Mouse (Mus musculus) fibroblast of lung, adult 2 months (primary cell): ENCODE data around the gene Fam19a2.

ENCODE experiments used
- DNase-seq: peaks from one replicate; pipeline ENCODE4 v3.0.0-alpha.2; 2011; ENCODE audit warnings: low read depth

The Fam19a2 gene

DNA sequence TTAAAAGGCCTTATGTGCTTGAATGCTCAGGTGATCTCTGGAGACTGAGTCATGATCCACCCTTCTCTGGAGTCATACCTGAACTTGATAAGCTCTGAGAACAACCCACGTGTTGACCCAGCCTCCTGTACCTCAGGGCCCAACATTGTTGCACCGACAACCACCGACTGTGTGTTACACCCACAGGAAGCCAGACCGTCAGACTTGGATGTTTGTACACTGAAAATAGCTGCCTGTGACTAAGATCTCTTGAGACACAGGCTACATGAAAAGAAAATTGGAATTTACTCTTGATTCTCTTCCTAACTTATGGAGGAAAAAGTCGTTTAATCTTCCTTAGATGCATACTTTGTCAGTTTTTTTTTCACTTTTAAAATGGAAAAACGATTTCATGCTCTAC is 121.8 kb downstream of the Fam19a2 start:
- no peak for DNase-seq

GRCm38 (mm10) chr10:123395429-123395828 is 131.6 kb downstream of the Fam19a2 start:
- DNase-seq, result no peak

GRCm38 (mm10) chr10:123398136-123398535 is 134.3 kb downstream of the Fam19a2 start:
- DNase-seq, result no peak

- DNase-seq, result no peak
These were observed 137.4 kb downstream of the Fam19a2 start for GRCm38 (mm10) chr10:123401188-123401587.

DNA sequence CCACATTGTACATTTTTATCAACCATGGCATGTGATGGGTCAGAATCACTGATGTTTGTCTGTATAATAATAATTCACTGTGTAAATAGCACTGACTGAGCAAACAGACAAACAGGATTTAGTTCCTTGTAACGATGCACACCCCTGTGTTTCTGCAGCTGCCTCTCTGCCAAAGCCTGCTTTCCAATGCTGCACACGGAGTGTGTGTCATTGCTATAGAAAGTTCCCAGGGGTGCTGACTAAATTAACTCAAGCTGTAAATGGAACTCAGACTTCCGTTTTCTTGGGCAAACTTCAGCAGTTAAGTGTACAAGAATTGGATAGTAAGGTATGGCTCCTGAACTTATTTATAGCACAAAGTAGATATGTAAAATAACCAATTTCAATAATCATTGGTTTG is 138.7 kb downstream of the Fam19a2 start:
- DNase-seq, result no peak

DNA sequence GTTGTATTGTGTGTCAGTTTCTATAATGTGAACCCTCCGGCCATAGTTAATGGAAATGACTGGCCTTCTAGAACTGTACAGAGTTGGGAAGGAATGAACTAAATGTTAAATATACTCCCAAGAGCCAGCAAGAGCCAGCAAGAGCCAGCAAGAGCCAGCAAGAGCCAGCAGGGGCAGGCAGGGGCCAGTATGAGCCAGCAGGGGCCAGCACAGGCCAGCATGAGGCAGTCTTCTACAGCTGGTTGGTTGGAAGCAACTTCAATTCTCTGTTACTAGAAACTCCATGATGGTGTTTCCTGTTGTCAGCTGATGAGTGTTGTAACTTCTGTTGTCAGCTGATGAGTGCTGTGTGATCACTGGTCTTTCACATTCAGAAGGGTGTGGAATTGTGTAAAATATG is 151.2 kb downstream of the Fam19a2 start:
- peak; percentile 12 for DNase-seq

GRCm38 (mm10) chr10:123416024-123416423 is 152.2 kb downstream of the Fam19a2 start:
- no peak for DNase-seq

DNA sequence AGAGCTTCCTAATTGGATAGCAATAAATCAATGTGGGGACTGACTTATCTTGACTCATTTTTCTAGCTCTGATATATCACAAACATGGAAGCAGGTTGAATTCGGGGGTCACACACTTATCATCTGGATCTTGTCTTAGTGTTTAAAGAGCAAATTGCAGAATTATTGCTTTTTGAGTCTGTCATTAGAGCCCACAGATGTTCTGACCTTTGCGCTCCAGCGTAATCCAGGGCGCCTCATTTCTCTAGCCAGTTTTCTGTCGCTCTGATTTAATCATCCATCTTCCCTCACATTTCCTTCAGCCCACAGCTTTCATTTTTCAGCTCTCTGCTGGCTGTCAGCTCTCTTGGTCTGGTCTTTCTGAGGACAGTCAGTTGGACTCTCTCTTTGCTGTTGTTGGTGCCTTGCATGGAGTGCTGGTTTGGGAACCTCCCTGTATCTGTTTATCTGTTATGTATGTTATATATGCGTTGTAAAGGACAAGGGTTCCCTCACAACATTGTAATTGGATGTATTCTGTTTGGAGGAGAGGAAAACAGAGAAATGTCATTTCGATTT is 154.9 kb downstream of the Fam19a2 start:
- DNase-seq, result no peak

DNA sequence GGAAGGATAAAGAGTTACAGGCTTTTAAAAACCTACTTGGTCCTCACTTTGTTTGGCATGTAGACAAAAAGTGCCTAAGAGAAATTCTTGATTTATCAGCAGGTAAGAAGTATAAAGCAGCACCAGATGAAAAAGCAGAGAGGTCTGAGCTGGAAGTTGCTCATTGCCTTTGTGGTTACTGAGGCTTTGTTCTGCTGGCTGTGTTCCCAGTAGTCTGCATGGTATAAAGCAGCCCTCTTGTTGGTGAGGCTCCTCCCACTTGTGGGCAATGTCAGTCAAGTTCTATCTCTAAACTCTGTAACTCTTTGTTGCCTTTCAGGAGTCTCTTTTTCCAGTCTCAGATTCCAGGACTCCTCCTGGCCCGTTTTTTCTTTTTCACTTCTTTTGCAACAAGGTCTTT is 156.5 kb downstream of the Fam19a2 start:
- peak; percentile 61 for DNase-seq

GRCm38 (mm10) chr10:123424482-123424881 is 160.7 kb downstream of the Fam19a2 start:
- no peak for DNase-seq

GRCm38 (mm10) chr10:123426527-123427363 is 162.9 kb downstream of the Fam19a2 start:
- DNase-seq, result no peak

DNA sequence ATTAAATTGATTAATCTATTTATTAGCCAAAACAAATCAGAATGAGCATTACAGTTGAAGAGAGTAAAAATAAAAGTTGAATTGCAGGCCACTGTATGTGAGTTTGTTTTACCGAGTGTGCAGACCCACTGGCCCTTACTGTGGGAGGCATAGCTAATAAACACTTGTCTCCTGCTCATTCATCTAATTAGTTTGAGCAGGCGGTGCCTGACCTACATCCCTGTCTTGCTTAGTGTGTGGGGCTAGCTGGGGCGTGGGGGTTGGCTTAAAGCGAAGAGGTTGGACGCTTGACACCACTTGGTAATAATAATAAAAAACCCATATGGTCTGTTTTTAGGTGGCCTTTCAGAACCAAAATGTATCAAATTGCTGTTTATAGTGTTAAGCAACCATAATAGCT is 167.8 kb downstream of the Fam19a2 start:
- no peak for DNase-seq

GRCm38 (mm10) chr10:123437576-123437975 is 173.8 kb downstream of the Fam19a2 start:
- no peak for DNase-seq

- no peak for DNase-seq
These were observed 193.0 kb downstream of the Fam19a2 start for GRCm38 (mm10) chr10:123456800-123457199.

DNA sequence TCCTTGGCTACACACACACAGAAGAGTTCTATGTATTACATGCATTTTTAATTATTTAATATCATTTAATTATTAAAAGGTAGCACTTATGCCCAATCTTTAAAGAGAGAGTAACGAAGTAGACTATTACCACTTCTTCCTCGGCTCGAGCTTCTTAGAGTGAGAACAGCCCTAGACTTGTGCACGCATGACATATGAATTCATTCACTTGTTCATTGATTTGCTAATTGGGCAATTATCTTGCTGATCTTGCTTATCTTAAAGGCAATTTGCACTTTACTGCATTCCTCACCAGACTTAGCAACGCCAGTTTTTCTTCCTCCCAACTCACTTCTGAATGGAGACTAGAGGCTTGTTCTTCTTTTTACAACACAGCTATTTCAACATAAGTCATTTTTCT is 196.7 kb downstream of the Fam19a2 start:
- DNase-seq, result no peak

DNA sequence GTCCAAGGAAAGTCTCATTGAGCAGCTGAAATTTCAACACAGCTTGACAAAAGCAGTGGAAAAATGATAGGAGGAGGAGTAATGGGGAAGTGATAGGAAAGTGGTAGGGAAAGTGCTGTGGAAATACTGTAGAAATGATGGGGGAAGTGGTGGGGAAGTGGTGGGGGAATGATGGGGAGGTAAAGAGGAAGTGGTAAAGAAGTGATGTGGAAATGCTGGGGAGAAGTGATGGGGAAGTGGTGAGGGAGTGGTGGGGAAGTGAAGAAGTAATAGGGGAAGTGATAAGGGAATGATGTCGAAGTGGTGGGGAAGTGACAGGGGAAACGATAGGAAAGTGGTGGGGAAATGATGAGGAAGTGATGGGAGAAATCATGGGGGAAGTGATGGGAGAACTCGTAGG is 198.5 kb downstream of the Fam19a2 start:
- DNase-seq, result no peak

GRCm38 (mm10) chr10:123514749-123515148 is 251.0 kb downstream of the Fam19a2 start:
- no peak for DNase-seq

- DNase-seq, result no peak
These were observed 256.8 kb downstream of the Fam19a2 start for GRCm38 (mm10) chr10:123520613-123521012.

- no peak for DNase-seq
These were observed 257.4 kb downstream of the Fam19a2 start for GRCm38 (mm10) chr10:123521203-123521602.

- DNase-seq, result no peak
These were observed 261.6 kb downstream of the Fam19a2 start for GRCm38 (mm10) chr10:123525424-123525823.

DNA sequence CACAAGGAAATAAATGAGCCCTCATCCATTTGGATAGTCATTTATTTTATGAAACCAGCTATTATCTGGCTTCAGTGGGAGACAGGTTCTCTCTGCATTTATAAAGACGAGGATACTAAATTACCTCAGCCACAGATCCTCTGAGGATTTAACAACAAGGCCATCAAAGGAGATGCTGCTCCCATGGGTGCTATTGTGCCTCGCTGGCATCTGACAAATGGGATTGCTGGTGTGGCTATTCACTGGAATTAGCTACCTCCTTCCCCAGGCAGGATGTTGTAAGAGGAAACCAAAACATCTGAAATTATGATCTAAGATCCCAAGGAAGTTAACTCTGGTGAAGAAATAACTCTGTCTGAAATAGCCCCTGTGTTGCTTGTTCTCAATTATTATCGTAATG is 262.3 kb downstream of the Fam19a2 start:
- DNase-seq, result no peak

DNA sequence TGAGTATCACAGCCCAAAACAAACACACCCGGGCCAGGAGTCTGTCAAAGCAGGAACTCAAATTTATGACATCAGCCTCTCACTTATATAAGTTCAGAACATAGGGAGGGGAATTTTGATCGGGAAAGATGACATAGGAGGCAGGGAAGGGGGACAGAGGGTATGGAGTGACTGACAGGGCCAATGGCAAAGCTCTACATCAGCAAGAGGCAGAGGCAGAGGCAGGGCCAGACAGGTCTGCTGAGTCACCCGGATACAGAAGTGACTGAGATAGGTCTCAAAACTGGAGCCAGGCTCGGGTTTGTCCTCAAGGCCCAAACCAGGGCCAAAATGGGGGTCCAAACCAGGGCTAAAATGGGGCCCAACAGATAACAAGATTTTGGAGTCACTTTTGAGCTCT is 272.3 kb downstream of the Fam19a2 start:
- no peak for DNase-seq

DNA sequence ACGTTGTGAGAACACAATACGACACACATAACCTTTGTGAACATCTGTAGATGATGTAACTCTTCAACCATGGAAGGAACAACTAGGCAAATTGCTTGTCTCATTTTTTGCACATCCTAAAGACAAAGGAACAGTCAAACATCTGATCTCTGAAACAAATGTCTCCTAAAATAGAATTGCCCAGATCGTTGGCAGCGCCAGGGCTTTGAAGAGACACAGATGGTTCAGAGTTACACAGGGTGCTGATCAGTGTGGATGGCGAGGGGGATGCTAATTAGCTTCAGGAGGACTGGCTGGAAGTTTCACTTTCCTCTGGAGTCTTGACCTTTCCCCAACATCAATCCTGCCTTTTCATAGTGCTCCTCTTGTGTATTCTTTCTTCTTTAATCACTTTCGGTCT is 284.6 kb downstream of the Fam19a2 start:
- DNase-seq, result no peak

DNA sequence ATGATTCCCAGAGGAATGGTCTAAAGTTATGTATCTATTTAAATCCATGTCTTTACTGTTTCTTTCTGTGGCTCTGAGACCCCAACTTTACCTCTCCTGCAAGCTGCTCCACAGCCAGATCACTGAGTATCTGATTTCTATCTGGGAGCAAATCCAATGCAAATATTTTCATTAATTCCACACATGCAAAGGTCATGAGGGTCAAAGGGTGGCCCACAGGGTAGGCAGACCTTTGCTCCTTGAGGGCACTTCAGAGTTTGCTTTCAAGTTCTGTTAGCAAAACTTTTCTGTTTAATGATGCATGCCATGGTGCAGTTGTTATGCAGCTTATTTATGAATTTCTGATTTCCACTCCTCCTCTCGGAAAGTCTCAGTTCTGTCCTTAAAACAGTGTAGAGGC is 303.9 kb downstream of the Fam19a2 start:
- DNase-seq, result no peak
